Comparison of ENCODE assay signal across 9 mouse cellular contexts in genomic region chr5:137305822-137306221, GRCm38 (mm10). TPM values are rescaled to one million over a fixed set of nuclear protein-coding genes. Genes with fewer than 3 reads are reported as not detected.
A peak's percentile ranks its signal among the peaks of the same experiment; 100 is the strongest.
DNase-seq lines count a peak whose midpoint lies in the region; ATAC-seq and TF ChIP-seq lines count a peak whose summit lies in the region.
"Had no signal": no experiment of that assay in that cellular context is flagged by ENCODE, and none has a peak within 500 bp of the region (broad histone marks: within the 10 kb centered on the region; RNA-seq: fewer than 3 reads in every experiment).

No protein-coding gene starts in this region.

- no peaks in the 10 kb centered on the region for H3K27me3 ChIP-seq in testis, adult 2 months (ENCODE audit: control insufficient read depth, insufficient read depth, low read length)
- no peaks in the 10 kb centered on the region for H3K27me3 ChIP-seq in limb, embryonic 15.5 days

- H3K9me3 ChIP-seq in limb, embryonic 15.5 days: no peaks in the 10 kb centered on the region

- H3K36me3 ChIP-seq in testis, adult 2 months (ENCODE audit: control insufficient read depth, insufficient read depth, low read length): peaks cover 13% of the 10 kb centered on the region
- H3K36me3 ChIP-seq in limb, embryonic 15.5 days: peaks cover 66% of the 10 kb centered on the region

- no peak overlapping the region for H3K27ac ChIP-seq in testis, adult 2 months (ENCODE audit: control insufficient read depth, insufficient read depth, low read depth, low read length)
- H3K27ac ChIP-seq in embryonic fibroblast, embryonic 13.5 days (ENCODE audit: insufficient read depth, low read length): no peak overlapping the region
- no peak overlapping the region for H3K27ac ChIP-seq in limb, embryonic 15.5 days

- 47% methylated on average over 3 of the region's 3 CpGs for WGBS in limb, embryonic 15.5 days

- peak overlapping the region; percentile 61 for H3K4me2 ChIP-seq in limb, embryonic 15.5 days

- no peak for TF ChIP-seq POLR2A in testis, adult 2 months (IDR thresholded peaks at IDR 0.05; ENCODE audit: control insufficient read depth, low read depth, low read length)
- no peak for TF ChIP-seq POLR2A in embryonic fibroblast, embryonic 13.5 days (IDR thresholded peaks at IDR 0.05; ENCODE audit: low read depth, low read length)

- H3K9ac ChIP-seq in limb, embryonic 15.5 days: no peak overlapping the region

- peak overlapping the region; percentile 52 for H3K4me3 ChIP-seq in testis, adult 2 months (ENCODE audit: control insufficient read depth, low read depth, low read length)
- peak overlapping the region; percentile 81 for H3K4me3 ChIP-seq in embryonic fibroblast, embryonic 13.5 days (ENCODE audit: insufficient read depth, low read length)
- peak overlapping the region; percentile 90 for H3K4me3 ChIP-seq in limb, embryonic 15.5 days

- TF ChIP-seq CTCF in testis, adult 2 months (IDR thresholded peaks at IDR 0.05; ENCODE audit: control insufficient read depth, insufficient read depth, insufficient replicate concordance, low read depth, low read length): no peak
- no peak for TF ChIP-seq CTCF in embryonic fibroblast, embryonic 13.5 days (IDR thresholded peaks at IDR 0.05; ENCODE audit: borderline replicate concordance, insufficient read depth, low read length)

- no peak for DNase-seq in testis, postnatal 14 days (ENCODE audit: low spot score)
- DNase-seq in telencephalon, adult 2 months (ENCODE audit: low read depth, low spot score): peak; percentile 65
- no peak for DNase-seq in cerebellum, adult 8-10 months
- no peak for DNase-seq in right cerebral cortex, postnatal 36 days (ENCODE audit: low spot score in 2 of 2)
- no peak for DNase-seq in layer of hippocampus, postnatal 10 days (ENCODE audit: low spot score in 2 of 2)
- DNase-seq: right cerebral cortex, adult 18-20 months had no signal

- ATAC-seq in limb, embryonic 15.5 days (ENCODE audit: insufficient number of reproducible peaks, low FRiP score, low TSS enrichment, low read depth): no peak

- H3K4me1 ChIP-seq in testis, adult 2 months (ENCODE audit: control insufficient read depth, insufficient read depth, low read length): peaks cover 2% of the 10 kb centered on the region
- H3K4me1 ChIP-seq in embryonic fibroblast, embryonic 13.5 days (ENCODE audit: control insufficient read depth, insufficient read depth, low read length): peaks cover 14% of the 10 kb centered on the region
- H3K4me1 ChIP-seq in limb, embryonic 15.5 days: peaks cover 36% of the 10 kb centered on the region

RNA-seq across cellular contexts. Expression of gene Srrt, which starts 1.7 kb away (rescaled TPM):
- polyA plus RNA-seq in testis, adult 2 months (2012; rRNA removed): 174 and 178 TPM in 2 replicates
- polyA plus RNA-seq in embryonic fibroblast, embryonic 13.5 days (2011; ENCODE audit: insufficient read length, low read depth, missing spikeins): 93.6 and 108 TPM in 2 replicates
- 113 and 117 TPM in 2 replicates for polyA plus RNA-seq in limb, embryonic 15.5 days (2015; fragmentation: Nextera tagmentation; extraction: Ambion mirVana)
- 100 to 1,000 TPM; 188 to 191 TPM for total RNA-seq in layer of hippocampus, postnatal 10 days (2021)

RNA-seq across cellular contexts. Expression of gene Trip6, which starts 8.4 kb away (rescaled TPM):
- polyA plus RNA-seq in testis, adult 2 months (2012; rRNA removed): 4.1 and 5.2 TPM in 2 replicates
- 32.5 and 42.9 TPM in 2 replicates for polyA plus RNA-seq in embryonic fibroblast, embryonic 13.5 days (2011; ENCODE audit: insufficient read length, low read depth, missing spikeins)
- 109 and 110 TPM in 2 replicates for polyA plus RNA-seq in limb, embryonic 15.5 days (2015; fragmentation: Nextera tagmentation; extraction: Ambion mirVana)
- 1 to 10 TPM; 6.2 to 7.7 TPM for total RNA-seq in layer of hippocampus, postnatal 10 days (2021)

RNA-seq across cellular contexts. Expression of gene Ufsp1, which starts 11.4 kb away (rescaled TPM):
- polyA plus RNA-seq in testis, adult 2 months (2012; rRNA removed): 1.6 and 1.7 TPM in 2 replicates
- 4.4 and 7.7 TPM in 2 replicates for polyA plus RNA-seq in embryonic fibroblast, embryonic 13.5 days (2011; ENCODE audit: insufficient read length, low read depth, missing spikeins)
- polyA plus RNA-seq in limb, embryonic 15.5 days (2015; fragmentation: Nextera tagmentation; extraction: Ambion mirVana): 6.7 and 11.3 TPM in 2 replicates
- 10 to 100 TPM; 20.4 to 21.8 TPM for total RNA-seq in layer of hippocampus, postnatal 10 days (2021)

RNA-seq across cellular contexts. Expression of gene Ache, which starts 18.5 kb away (rescaled TPM):
- 0.09 and 0.30 TPM in 2 replicates for polyA plus RNA-seq in testis, adult 2 months (2012; rRNA removed)
- polyA plus RNA-seq in embryonic fibroblast, embryonic 13.5 days (2011; ENCODE audit: insufficient read length, low read depth, missing spikeins): 0.33 and 0.73 TPM in 2 replicates
- polyA plus RNA-seq in limb, embryonic 15.5 days (2015; fragmentation: Nextera tagmentation; extraction: Ambion mirVana): 11.3 and 25.3 TPM in 2 replicates
- total RNA-seq in layer of hippocampus, postnatal 10 days (2021): 10 to 100 TPM; 93.0 to 97.4 TPM

RNA-seq across cellular contexts. Expression of gene Slc12a9, which starts 27.6 kb away (rescaled TPM):
- 3.6 and 4.4 TPM in 2 replicates for polyA plus RNA-seq in testis, adult 2 months (2012; rRNA removed)
- 7.2 and 7.7 TPM in 2 replicates for polyA plus RNA-seq in embryonic fibroblast, embryonic 13.5 days (2011; ENCODE audit: insufficient read length, low read depth, missing spikeins)
- 13.9 and 14.4 TPM in 2 replicates for polyA plus RNA-seq in limb, embryonic 15.5 days (2015; fragmentation: Nextera tagmentation; extraction: Ambion mirVana)
- 10 to 100 TPM; 28.8 to 30.7 TPM for total RNA-seq in layer of hippocampus, postnatal 10 days (2021)
